Mouse (Mus musculus) stomach, embryonic 14.5 days (tissue): ENCODE data around the gene Amy2a5. TPM values are rescaled to one million over a fixed set of nuclear protein-coding genes. Genes with fewer than 3 reads are reported as not detected.
"Not testable (repeated sequence)": the region's sequence is repeated elsewhere in the genome, so short reads cannot be mapped to it uniquely, and the experiment has no call there.

Experiments
- ATAC-seq: fragments of 200-750 bp; cut with Nextera tagmentation; 2 replicates; pipeline ENCODE4 v1.8.0; 2017; ENCODE audit warnings: low read depth, moderate TSS enrichment; ENCODE audit not compliant: insufficient number of reproducible peaks, insufficient read depth, low FRiP score
- H3K27ac ChIP-seq: fragments of 300-500 bp; sonication (generic); 2 replicates; pipeline ENCODE4 v1.5.1; 2014; ENCODE audit warnings: mild to moderate bottlenecking, low read length, moderate library complexity, mixed read lengths
- H3K27me3 ChIP-seq: fragments of 300-500 bp; sonication (generic); 2 replicates; pipeline ENCODE4 v1.6.1; 2014; ENCODE audit warnings: low read length, control low read depth, mixed read lengths; ENCODE audit not compliant: control insufficient read depth, insufficient read depth
- H3K36me3 ChIP-seq: fragments of 300-500 bp; sonication (generic); 2 replicates; pipeline ENCODE4 v1.6.1; 2014; ENCODE audit warnings: mild to moderate bottlenecking, control low read depth, low read length, moderate library complexity, mixed read lengths; ENCODE audit not compliant: control insufficient read depth, insufficient read depth
- H3K4me1 ChIP-seq: fragments of 300-500 bp; sonication (generic); 2 replicates; pipeline ENCODE4 v1.6.1; 2014; ENCODE audit warnings: low read length, control low read depth, mixed read lengths; ENCODE audit not compliant: control insufficient read depth, insufficient read depth
- H3K4me2 ChIP-seq: fragments of 300-500 bp; sonication (generic); replicated peaks from 2 replicates; pipeline ENCODE4 v1.6.1; 2014; ENCODE audit warnings: low read depth, low read length, control low read depth
- H3K4me3 ChIP-seq: fragments of 300-500 bp; sonication (generic); 2 replicates; pipeline ENCODE4 v1.5.1; 2014; ENCODE audit warnings: low read depth, low read length, control low read depth
- H3K9ac ChIP-seq: fragments of 300-500 bp; sonication (generic); replicated peaks from 2 replicates; pipeline ENCODE4 v1.6.1; 2014; ENCODE audit warnings: low read depth, mild to moderate bottlenecking, control low read depth, low read length, moderate library complexity, mixed read lengths
- H3K9me3 ChIP-seq: fragments of 300-500 bp; sonication (generic); 2 replicates; pipeline ENCODE4 v1.6.1; 2016; ENCODE audit warnings: low read depth, low read length, control low read depth; ENCODE audit not compliant: control insufficient read depth
- WGBS: fragments of 180-500 bp; shearing (Covaris S2); extraction: QIAGEN DNeasy Blood & Tissue Kit; methylation state at CpG from one replicate; pipeline ENCODE4 v1.1.7; 2014; 5-methylcytosine and 5-hydroxymethylcytosine counted together
- polyA plus RNA-seq: library from polyadenylated mRNA; unstranded; fragments of >200 nt; fragmentation: Nextera tagmentation; extraction: Ambion mirVana; gene quantifications from 2 replicates; pipeline ENCODE4 v1.2.1, GENCODE M21; 2014

Amy2a5 gene
- 10.2 TPM in 1 of 2 replicates, not detected in the other for polyA plus RNA-seq

DNA sequence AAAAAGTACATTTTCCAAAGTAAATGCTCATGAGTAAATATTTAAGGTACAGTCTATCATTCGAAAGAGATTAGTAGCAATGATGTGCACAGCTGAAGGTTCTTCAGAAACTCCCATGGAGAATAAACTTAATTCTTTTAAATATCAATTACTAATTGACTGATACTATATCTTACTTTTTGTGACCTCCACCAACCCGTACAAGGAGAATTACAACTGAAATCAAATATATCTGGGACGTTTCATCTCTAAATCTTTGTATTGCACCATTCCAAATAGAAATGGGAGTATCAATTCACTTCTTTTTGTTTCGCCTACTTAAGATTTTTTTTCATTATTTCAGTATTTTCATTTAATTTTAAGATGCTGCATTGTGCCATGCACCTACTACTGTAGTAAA is at the start of gene Amy2a5:
TSS of gene Amy2a5 (minus strand) at position 101 of the 400 bp plus-strand sequence.
- not testable (repeated sequence) for H3K4me3 ChIP-seq, H3K4me1 ChIP-seq, H3K27me3 ChIP-seq, H3K27ac ChIP-seq, H3K36me3 ChIP-seq, ATAC-seq, H3K4me2 ChIP-seq, H3K9ac ChIP-seq, H3K9me3 ChIP-seq
- no CpG with 5 or more reads among the region's 4 CpGs for WGBS

DNA sequence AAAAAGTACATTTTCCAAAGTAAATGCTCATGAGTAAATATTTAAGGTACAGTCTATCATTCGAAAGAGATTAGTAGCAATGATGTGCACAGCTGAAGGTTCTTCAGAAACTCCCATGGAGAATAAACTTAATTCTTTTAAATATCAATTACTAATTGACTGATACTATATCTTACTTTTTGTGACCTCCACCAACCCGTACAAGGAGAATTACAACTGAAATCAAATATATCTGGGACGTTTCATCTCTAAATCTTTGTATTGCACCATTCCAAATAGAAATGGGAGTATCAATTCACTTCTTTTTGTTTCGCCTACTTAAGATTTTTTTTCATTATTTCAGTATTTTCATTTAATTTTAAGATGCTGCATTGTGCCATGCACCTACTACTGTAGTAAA is 32.7 kb upstream of the Amy2a5 start, which contains the start of gene Amy2a4:
TSS of gene Amy2a4 (minus strand) at position 101 of the 400 bp plus-strand sequence.
- H3K4me2 ChIP-seq, H3K4me3 ChIP-seq, H3K27ac ChIP-seq, H3K9ac ChIP-seq, H3K36me3 ChIP-seq, ATAC-seq, H3K9me3 ChIP-seq, H3K4me1 ChIP-seq, H3K27me3 ChIP-seq: not testable (repeated sequence)
- WGBS, result no CpG with 5 or more reads among the region's 4 CpGs

DNA sequence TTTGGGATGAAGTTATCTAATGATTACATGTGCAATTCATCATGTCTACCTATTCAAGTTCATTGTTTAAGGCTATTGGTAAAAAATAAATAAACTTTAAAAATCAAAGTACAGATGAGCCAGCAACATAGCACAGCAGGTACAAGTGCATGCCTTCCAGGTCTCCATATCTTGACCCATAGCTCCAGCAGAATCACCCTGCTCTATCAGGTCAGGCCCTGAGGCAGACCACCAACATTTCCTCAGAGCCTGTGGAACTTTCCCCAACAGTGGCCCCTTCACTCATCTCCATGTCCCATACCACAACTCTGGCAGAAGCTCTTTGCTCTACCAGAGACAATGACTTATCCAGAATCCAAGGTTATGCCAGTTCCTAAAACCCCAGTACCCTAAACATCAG is 21.6 kb upstream of the Amy2a5 start:
- not testable (repeated sequence) for H3K4me1 ChIP-seq, H3K9me3 ChIP-seq, H3K27me3 ChIP-seq, ATAC-seq, H3K4me3 ChIP-seq, H3K27ac ChIP-seq, H3K36me3 ChIP-seq, H3K4me2 ChIP-seq, H3K9ac ChIP-seq

DNA sequence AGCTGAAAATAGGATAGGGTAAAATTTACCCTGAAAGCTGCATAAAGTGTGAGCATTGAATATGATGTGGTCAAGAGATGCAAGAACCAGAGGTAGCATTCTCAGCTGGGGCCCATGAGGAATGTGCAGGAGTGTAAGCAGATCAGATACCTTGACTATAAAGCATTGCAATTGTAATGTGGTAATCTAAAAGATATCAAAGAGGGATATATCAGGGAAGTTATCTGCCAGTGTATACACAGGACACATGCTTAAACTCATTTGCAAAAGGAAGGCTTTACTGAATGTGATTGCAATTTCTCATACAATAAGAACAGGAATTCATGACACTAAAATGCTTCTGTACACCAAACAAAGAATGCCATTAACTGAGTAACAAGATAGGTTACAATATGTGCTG is 20.9 kb upstream of the Amy2a5 start:
- not testable (repeated sequence) for ATAC-seq, H3K27me3 ChIP-seq, H3K4me3 ChIP-seq, H3K36me3 ChIP-seq, H3K27ac ChIP-seq, H3K9me3 ChIP-seq, H3K4me1 ChIP-seq, H3K9ac ChIP-seq, H3K4me2 ChIP-seq

DNA sequence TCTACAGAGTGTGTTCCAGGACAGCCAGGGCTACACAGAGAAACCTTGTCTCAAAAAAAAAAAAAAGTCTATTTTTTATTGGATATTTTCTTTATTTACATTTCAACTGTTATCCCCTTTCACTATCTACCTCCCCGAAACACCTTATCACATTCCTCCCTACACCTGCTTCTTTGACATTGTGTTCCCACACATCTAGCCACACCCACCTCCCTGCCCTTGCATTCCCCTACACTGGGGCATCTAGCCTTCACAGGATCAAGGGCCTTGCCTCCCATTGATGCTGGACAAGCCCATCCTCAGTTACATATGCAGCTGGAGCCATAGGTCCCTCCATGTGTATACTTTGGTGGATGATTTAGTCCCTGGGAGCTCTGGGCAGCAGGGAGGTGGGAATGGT is 31.5 kb downstream of the Amy2a5 start:
- Histone ChIP-seq H3K9ac (no peak overlapping the region), H3K4me1 (no peaks in the 10 kb centered on the region), H3K27ac (no peak overlapping the region), H3K9me3 (no peaks in the 10 kb centered on the region), H3K27me3 (no peaks in the 10 kb centered on the region), H3K36me3 (no peaks in the 10 kb centered on the region), H3K4me2 (no peak overlapping the region), H3K4me3 (no peak overlapping the region)
- WGBS, result 88% methylated on average over 1 of the region's 1 CpGs
- ATAC-seq, result no peak

Other genes with a start within 250 kb of the Amy2a5 start
- gene Amy2a4, start 32.6 kb upstream of the Amy2a5 start, polyA plus RNA-seq, result 13.0 TPM in 1 of 2 replicates, not detected in the other
- gene Amy2a3, start 65.2 kb upstream of the Amy2a5 start, polyA plus RNA-seq, result 13.0 TPM in 1 of 2 replicates, not detected in the other
- gene Amy2a2, start 97.8 kb upstream of the Amy2a5 start, polyA plus RNA-seq, result 13.0 TPM in 1 of 2 replicates, not detected in the other